Mouse (Mus musculus) heart, postnatal 0 days (tissue): ENCODE data around the gene Cela1. TPM values are rescaled to one million over a fixed set of nuclear protein-coding genes. Genes with fewer than 3 reads are reported as not detected.

Experiments used
- ATAC-seq: fragments of 200-750 bp; cut with Nextera tagmentation; 2 replicates; pipeline ENCODE4 v1.8.0; 2017; ENCODE audit warnings: low read depth, moderate number of reproducible peaks, moderate library complexity; ENCODE audit not compliant: insufficient read depth
- DNase-seq: peaks from one replicate; pipeline ENCODE4 v3.0.0-alpha.2; 2016; ENCODE audit warnings: low spot score
- H3K27ac ChIP-seq: fragments of 300-500 bp; sonication (generic); 2 replicates; pipeline ENCODE4 v1.5.1; 2014; ENCODE audit warnings: low read depth, mild to moderate bottlenecking
- H3K27me3 ChIP-seq: fragments of 300-500 bp; sonication (generic); 2 replicates; pipeline ENCODE4 v1.6.1; 2014; ENCODE audit warnings: low read length, mixed read lengths; ENCODE audit not compliant: control insufficient read depth, insufficient read depth
- H3K36me3 ChIP-seq: fragments of 300-500 bp; sonication (generic); replicated peaks from 2 replicates; pipeline ENCODE4 v1.6.1; 2014; ENCODE audit warnings: low read length, mixed read lengths; ENCODE audit not compliant: control insufficient read depth, insufficient read depth
- H3K4me1 ChIP-seq: fragments of 300-500 bp; sonication (generic); 2 replicates; pipeline ENCODE4 v1.6.1; 2014; ENCODE audit warnings: antibody characterized with exemption; ENCODE audit not compliant: control insufficient read depth, insufficient read depth
- H3K4me2 ChIP-seq: fragments of 300-500 bp; sonication (generic); 2 replicates; pipeline ENCODE4 v1.6.1; 2014; ENCODE audit warnings: low read depth, mild to moderate bottlenecking, low read length, moderate library complexity
- H3K4me3 ChIP-seq: fragments of 300-500 bp; sonication (generic); 2 replicates; pipeline ENCODE4 v1.5.1; 2014; ENCODE audit warnings: low read depth, low read length
- H3K9ac ChIP-seq: fragments of 300-500 bp; sonication (generic); replicated peaks from 2 replicates; pipeline ENCODE4 v1.6.1; 2014; ENCODE audit warnings: low read depth, low read length, mixed read lengths
- H3K9me3 ChIP-seq: fragments of 300-500 bp; sonication (generic); replicated peaks from 2 replicates; pipeline ENCODE4 v1.6.1; 2016; ENCODE audit warnings: low read length; ENCODE audit not compliant: control insufficient read depth
- CTCF ChIP-seq: IDR thresholded peaks from 2 replicates; pipeline ENCODE4 v1.5.1; 2016; ENCODE audit warnings: antibody characterized with exemption, control low read depth, low read depth
- EP300 ChIP-seq: IDR thresholded peaks from 2 replicates; pipeline ENCODE4 v1.6.1; 2016; ENCODE audit warnings: antibody characterized with exemption, low read depth
- WGBS: fragments of 180-500 bp; shearing (Covaris S2); extraction: QIAGEN DNeasy Blood & Tissue Kit; methylation state at CpG from one replicate; pipeline ENCODE4 v1.1.7; 2014; 5-methylcytosine and 5-hydroxymethylcytosine counted together
- polyA plus RNA-seq: library from polyadenylated mRNA; unstranded; fragments of >200 nt; fragmentation: Nextera tagmentation; extraction: Ambion mirVana; gene quantifications from 2 replicates; pipeline ENCODE4 v1.2.1, GENCODE M21; 2015
- total RNA-seq: library from RNA; depleted of rRNA; stranded (reverse); fragments of >200 nt; gene quantifications from 2 replicates; pipeline ENCODE4 v1.2.3, GENCODE M21; 2014; ENCODE audit warnings: low replicate concordance

Cela1 gene
- total and polyA plus RNA-seq, 2 experiments from 2014 or later = 1.8 TPM; not detected in 1

DNA sequence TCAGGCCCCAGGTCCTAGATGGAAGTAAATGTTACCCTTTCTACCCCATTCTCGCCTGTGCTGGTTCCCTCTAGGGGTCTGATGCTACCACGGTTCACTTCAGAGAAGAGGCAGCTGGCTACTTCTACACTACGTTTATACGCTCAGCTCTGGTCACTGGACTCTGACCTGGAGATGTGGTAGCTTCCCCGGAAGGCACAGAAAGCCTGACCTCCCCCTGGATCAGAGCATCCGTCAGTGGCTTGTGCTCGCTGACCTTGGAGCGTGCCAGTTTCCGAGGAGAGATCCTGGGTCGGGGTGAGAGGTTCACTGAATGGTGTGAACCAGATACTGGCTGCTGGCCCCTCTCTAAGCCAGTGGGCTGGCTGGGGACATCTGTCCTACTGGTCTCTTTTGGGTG, 10.4 kb upstream of the Cela1 start:
- Histone ChIP-seq H3K4me1 (no peaks in the 10 kb centered on the region), H3K27me3 (no peaks in the 10 kb centered on the region), H3K9ac (no peak overlapping the region), H3K4me2 (no peak overlapping the region), H3K9me3 (no peaks in the 10 kb centered on the region), H3K27ac (no peak overlapping the region), H3K36me3 (no peaks in the 10 kb centered on the region), H3K4me3 (no peak overlapping the region)
- WGBS = 71% methylated on average over 10 of the region's 10 CpGs
- DNase-seq (no peak), ATAC-seq (no peak)
- TF ChIP-seq EP300 (no peak), CTCF (no peak)

DNA sequence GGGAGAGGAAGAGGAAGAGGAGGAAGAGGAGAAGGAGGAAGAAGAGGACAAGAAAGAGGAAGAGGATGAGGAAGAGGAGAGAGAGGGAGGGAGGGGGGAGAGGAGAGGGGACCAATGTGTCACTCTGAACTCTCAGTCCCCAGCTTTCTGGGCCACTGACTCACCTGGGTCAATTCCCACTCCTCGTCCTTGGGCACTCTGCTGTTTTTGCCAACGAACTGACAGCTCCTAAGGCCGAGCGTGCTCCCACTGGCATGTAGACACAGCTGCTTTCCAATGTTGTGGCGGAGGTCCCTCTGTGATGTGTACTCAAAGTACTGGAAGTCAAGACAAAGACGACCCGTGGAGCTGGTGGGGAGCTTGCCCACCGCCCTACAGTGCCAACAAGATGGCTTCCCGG, 6.7 kb upstream of the Cela1 start:
- Histone ChIP-seq H3K9me3 (peaks cover 11% of the 10 kb centered on the region; the same call in 1 of the 2 replicates), H3K27ac (no peak overlapping the region), H3K9ac (no peak overlapping the region), H3K4me3 (no peak overlapping the region), H3K4me1 (no peaks in the 10 kb centered on the region; the same call in 1 of the 2 replicates), H3K4me2 (no peak overlapping the region), H3K36me3 (no peaks in the 10 kb centered on the region), H3K27me3 (no peaks in the 10 kb centered on the region)
- ATAC-seq (no peak), DNase-seq (no peak)
- TF ChIP-seq EP300 (no peak), CTCF (no peak)
- 90% methylated on average over 9 of the region's 9 CpGs for WGBS

DNA sequence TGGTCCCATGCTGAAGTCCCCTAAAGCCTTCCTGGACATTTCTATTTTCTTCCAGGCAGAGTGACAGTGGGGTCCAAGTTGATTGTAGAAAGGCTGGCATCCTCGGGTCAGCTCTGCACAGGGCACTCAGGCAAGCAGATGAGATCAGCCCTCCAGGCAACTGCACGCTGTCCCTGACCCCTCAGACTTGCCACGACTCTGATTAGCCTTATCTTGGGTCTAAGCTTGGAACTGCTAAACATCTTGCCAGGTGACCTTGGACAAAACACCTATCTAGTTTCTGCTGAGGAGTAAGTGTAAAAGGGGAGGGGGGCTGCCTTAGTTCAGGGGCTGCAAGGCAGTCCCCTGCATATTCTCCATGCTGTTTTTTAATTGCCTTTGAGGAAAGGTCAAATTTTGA, 4.3 kb upstream of the Cela1 start:
- ATAC-seq (no peak), DNase-seq (no peak)
- no peaks in the 10 kb centered on the region for H3K27me3 ChIP-seq
- no peak overlapping the region for H3K4me3 ChIP-seq
- no peak overlapping the region for H3K4me2 ChIP-seq
- H3K9ac ChIP-seq = no peak overlapping the region
- H3K9me3 ChIP-seq = peaks cover 11% of the 10 kb centered on the region; the same call in 1 of the 2 replicates
- no peak overlapping the region for H3K27ac ChIP-seq
- WGBS = 23% methylated on average over 3 of the region's 3 CpGs
- no peak for TF ChIP-seq EP300
- no peak for TF ChIP-seq CTCF
- H3K4me1 ChIP-seq = no peaks in the 10 kb centered on the region; the same call in 1 of the 2 replicates
- H3K36me3 ChIP-seq = no peaks in the 10 kb centered on the region

DNA sequence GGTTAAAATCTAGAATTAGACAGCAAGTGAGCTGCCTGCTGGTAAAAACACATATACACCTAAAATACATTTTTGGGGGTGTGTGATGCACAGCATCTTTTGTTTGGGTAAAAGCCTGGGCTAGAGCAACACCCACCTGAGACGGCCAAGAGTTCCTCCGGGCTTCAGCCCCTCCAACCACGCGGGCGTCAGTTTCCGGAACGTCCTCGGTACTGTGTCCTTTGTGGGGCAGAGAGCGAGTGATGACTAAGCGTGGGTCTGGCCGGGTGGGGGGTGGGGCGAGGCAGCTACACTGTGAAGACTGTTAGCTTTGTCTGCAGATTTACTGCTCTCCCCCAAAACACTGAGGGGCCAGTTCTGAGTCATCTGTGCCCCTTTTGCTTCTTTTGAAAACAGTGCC, 732 bp downstream of the Cela1 start:
- no peaks in the 10 kb centered on the region for H3K27me3 ChIP-seq
- H3K9me3 ChIP-seq = peaks cover 11% of the 10 kb centered on the region; the same call in 1 of the 2 replicates
- no peak overlapping the region for H3K9ac ChIP-seq
- 22% methylated on average over 12 of the region's 12 CpGs for WGBS
- H3K4me3 ChIP-seq = no peak overlapping the region
- H3K4me1 ChIP-seq = no peaks in the 10 kb centered on the region; the same call in 1 of the 2 replicates
- ATAC-seq = peak; percentile 59
- H3K36me3 ChIP-seq = no peaks in the 10 kb centered on the region
- H3K4me2 ChIP-seq = peak overlapping the region; percentile 11; the same call in 1 of the 2 replicates
- H3K27ac ChIP-seq = no peak overlapping the region
- no peak for TF ChIP-seq EP300
- no peak for TF ChIP-seq CTCF
- no peak for DNase-seq

DNA sequence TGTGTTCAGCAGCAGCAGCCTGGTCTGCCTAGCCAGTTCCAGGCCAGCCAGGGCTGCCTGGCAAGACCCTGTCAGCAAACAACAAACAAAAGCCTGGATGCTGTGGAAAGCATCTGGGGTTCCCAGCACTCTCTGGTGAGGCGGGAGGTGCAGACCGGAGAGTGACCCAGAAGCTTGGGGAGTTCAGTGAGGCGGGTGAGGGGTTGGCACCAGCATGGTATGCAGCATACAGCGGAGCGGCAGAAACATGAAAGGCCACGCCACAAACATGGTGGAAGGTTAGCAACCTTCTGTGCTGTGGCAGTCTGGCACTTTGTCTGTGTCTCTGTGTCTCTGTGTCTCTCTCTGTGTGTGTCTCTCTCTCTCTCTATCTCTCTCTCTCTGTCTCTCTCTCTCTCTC, 1.3 kb downstream of the Cela1 start:
- ATAC-seq (no peak), DNase-seq (no peak)
- Histone ChIP-seq H3K4me3 (no peak overlapping the region), H3K27me3 (no peaks in the 10 kb centered on the region), H3K36me3 (no peaks in the 10 kb centered on the region), H3K9me3 (peaks cover 11% of the 10 kb centered on the region; the same call in 1 of the 2 replicates), H3K4me2 (no peak overlapping the region), H3K4me1 (no peaks in the 10 kb centered on the region), H3K9ac (no peak overlapping the region), H3K27ac (no peak overlapping the region)
- 88% methylated on average over 6 of the region's 6 CpGs for WGBS
- TF ChIP-seq CTCF (no peak), EP300 (no peak)

DNA sequence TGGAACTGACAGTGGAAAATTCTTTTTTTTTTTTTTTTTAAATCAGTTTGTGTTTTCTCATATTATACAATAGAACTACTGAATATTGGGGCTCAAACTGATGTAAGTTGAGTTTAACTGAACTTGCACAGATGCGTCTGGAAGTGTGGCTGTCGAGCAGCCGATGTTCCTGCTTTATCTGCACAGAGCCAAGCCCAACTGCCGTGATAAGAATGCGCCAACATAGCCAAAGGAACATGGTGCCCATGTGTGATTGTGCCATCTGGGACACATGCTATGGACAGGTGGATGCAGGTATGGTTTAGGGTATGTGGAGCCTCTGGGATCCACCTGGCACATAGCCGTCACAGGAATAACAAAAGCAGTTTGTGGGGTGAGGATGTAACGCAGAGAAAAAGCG, 1.9 kb downstream of the Cela1 start:
- Histone ChIP-seq H3K27me3 (no peaks in the 10 kb centered on the region), H3K4me3 (no peak overlapping the region), H3K36me3 (no peaks in the 10 kb centered on the region), H3K9ac (no peak overlapping the region), H3K27ac (no peak overlapping the region), H3K4me1 (no peaks in the 10 kb centered on the region), H3K9me3 (peaks cover 9% of the 10 kb centered on the region; the same call in 1 of the 2 replicates), H3K4me2 (no peak overlapping the region)
- WGBS = 61% methylated on average over 8 of the region's 8 CpGs
- DNase-seq (no peak), ATAC-seq (no peak)
- TF ChIP-seq CTCF = no peak
- no peak for TF ChIP-seq EP300
